23 mouse cellular contexts compared by ENCODE assay signal in genomic region chr12:51118781-51119180, GRCm38 (mm10).
DNase-seq lines count a peak whose midpoint lies in the region; ATAC-seq and TF ChIP-seq lines count a peak whose summit lies in the region.
"Had no signal": no experiment of that assay in that cellular context is flagged by ENCODE, and none has a peak within 500 bp of the region (broad histone marks: within the 10 kb centered on the region; RNA-seq: fewer than 3 reads in every experiment).

No protein-coding gene starts in this region.

- H3K27ac ChIP-seq in embryonic facial prominence, embryonic 15.5 days (replicated peaks) = peak overlapping the region; percentile 73; the same call in 1 of the 2 replicates
- no peak overlapping the region for H3K27ac ChIP-seq in embryonic facial prominence, embryonic 10.5 days (replicated peaks)
- no peak overlapping the region for H3K27ac ChIP-seq in kidney, adult 2 months (ENCODE audit: insufficient read depth, low read depth, low read length)
- 0 out of 2 replicates have a peak overlapping the region, but pooled peaks have one; percentile 19 for H3K27ac ChIP-seq in midbrain, embryonic 16.5 days (ENCODE audit: low read length)
- no peak overlapping the region for H3K27ac ChIP-seq in midbrain, embryonic 13.5 days
- H3K27ac ChIP-seq: embryonic facial prominence, embryonic 12.5 days; heart, adult 2 months; kidney, postnatal 0 days; limb, embryonic 10.5 days; stomach, embryonic 15.5 days had no signal

- H3K4me1 ChIP-seq in embryonic facial prominence, embryonic 15.5 days = peaks cover 10% of the 10 kb centered on the region; the same call in 1 of the 2 replicates
- H3K4me1 ChIP-seq in embryonic facial prominence, embryonic 10.5 days = no peaks in the 10 kb centered on the region
- H3K4me1 ChIP-seq in kidney, adult 2 months (ENCODE audit: control insufficient read depth, insufficient read depth, low read length) = no peaks in the 10 kb centered on the region
- no peaks in the 10 kb centered on the region for H3K4me1 ChIP-seq in midbrain, embryonic 16.5 days (ENCODE audit: control insufficient read depth, insufficient read depth, low read length)
- no peaks in the 10 kb centered on the region for H3K4me1 ChIP-seq in midbrain, embryonic 13.5 days (replicated peaks)
- H3K4me1 ChIP-seq: embryonic facial prominence, embryonic 12.5 days; limb, embryonic 10.5 days; megakaryocyte, embryonic 14.5 days had no signal

- no peak for TF ChIP-seq CTCF in kidney, adult 2 months (conservative IDR thresholded peaks at IDR 0.05; ENCODE audit: insufficient read depth, insufficient read length, low read depth, low read length)

- H3K4me3 ChIP-seq in embryonic facial prominence, embryonic 15.5 days (replicated peaks) = no peak overlapping the region
- no peak overlapping the region for H3K4me3 ChIP-seq in embryonic facial prominence, embryonic 10.5 days
- H3K4me3 ChIP-seq in kidney, adult 2 months (ENCODE audit: insufficient read depth, low read depth, low read length) = no peak overlapping the region
- no peak overlapping the region for H3K4me3 ChIP-seq in midbrain, embryonic 16.5 days (ENCODE audit: low read depth, low read length)
- H3K4me3 ChIP-seq in midbrain, embryonic 13.5 days (replicated peaks) = no peak overlapping the region
- H3K4me3 ChIP-seq: embryonic facial prominence, embryonic 12.5 days; heart, adult 2 months; heart, embryonic 15.5 days; limb, embryonic 10.5 days; megakaryocyte, embryonic 14.5 days; stomach, embryonic 15.5 days had no signal

- no peak for DNase-seq in embryonic facial prominence, embryonic 10.5 days (ENCODE audit: low spot score)
- DNase-seq in kidney, adult 2 months = peak; percentile 8
- no peak for DNase-seq in kidney, adult 8-10 months
- no peak for DNase-seq in right cerebral cortex, postnatal 36 days (ENCODE audit: low spot score in 2 of 2)
- no peak for DNase-seq in spleen, adult 12 weeks (ENCODE audit: low spot score)
- DNase-seq: adrenal gland, postnatal 14 days; gastrocnemius, postnatal 25 days; heart, adult 2 months; lung, adult 2 months; thymus, adult 18-20 months; thymus, postnatal 4 days had no signal

- no peak overlapping the region for H3K9ac ChIP-seq in embryonic facial prominence, embryonic 15.5 days
- H3K9ac ChIP-seq in midbrain, embryonic 16.5 days (ENCODE audit: low read depth, low read length) = no peak overlapping the region
- no peak overlapping the region for H3K9ac ChIP-seq in midbrain, embryonic 13.5 days (replicated peaks)
- H3K9ac ChIP-seq: embryonic facial prominence, embryonic 12.5 days; heart, embryonic 15.5 days; stomach, embryonic 15.5 days had no signal

- no peaks in the 10 kb centered on the region for H3K27me3 ChIP-seq in embryonic facial prominence, embryonic 15.5 days
- H3K27me3 ChIP-seq in embryonic facial prominence, embryonic 10.5 days (replicated peaks; ENCODE audit: low read depth, poor library complexity, severe bottlenecking) = no peaks in the 10 kb centered on the region
- no peaks in the 10 kb centered on the region for H3K27me3 ChIP-seq in kidney, adult 2 months (replicated peaks; ENCODE audit: control insufficient read depth, insufficient read depth, low read length)
- H3K27me3 ChIP-seq in midbrain, embryonic 16.5 days (ENCODE audit: control insufficient read depth, insufficient read depth, low read depth, low read length) = no peaks in the 10 kb centered on the region
- H3K27me3 ChIP-seq in midbrain, embryonic 13.5 days = no peaks in the 10 kb centered on the region
- H3K27me3 ChIP-seq: CH12.LX; embryonic facial prominence, embryonic 12.5 days; heart, embryonic 15.5 days; megakaryocyte, embryonic 14.5 days; stomach, embryonic 15.5 days had no signal

- H3K36me3 ChIP-seq in embryonic facial prominence, embryonic 15.5 days = no peaks in the 10 kb centered on the region
- H3K36me3 ChIP-seq in embryonic facial prominence, embryonic 10.5 days (replicated peaks) = no peaks in the 10 kb centered on the region
- no peaks in the 10 kb centered on the region for H3K36me3 ChIP-seq in kidney, adult 2 months (ENCODE audit: control insufficient read depth, insufficient read depth, low read length)
- no peaks in the 10 kb centered on the region for H3K36me3 ChIP-seq in midbrain, embryonic 16.5 days (ENCODE audit: control insufficient read depth, insufficient read depth, low read length)
- H3K36me3 ChIP-seq in midbrain, embryonic 13.5 days = no peaks in the 10 kb centered on the region
- H3K36me3 ChIP-seq: embryonic facial prominence, embryonic 12.5 days; heart, embryonic 15.5 days; limb, embryonic 10.5 days; stomach, embryonic 15.5 days had no signal

- WGBS in embryonic facial prominence, embryonic 15.5 days = 93% methylated on average over 10 of the region's 10 CpGs
- 94% methylated on average over 10 of the region's 10 CpGs for WGBS in embryonic facial prominence, embryonic 10.5 days
- WGBS in kidney, adult 2 months = 88% methylated on average over 10 of the region's 10 CpGs
- WGBS in midbrain, embryonic 16.5 days = 89% methylated on average over 10 of the region's 10 CpGs
- WGBS in midbrain, embryonic 13.5 days = 94% methylated on average over 10 of the region's 10 CpGs

- no peak for TF ChIP-seq POLR2A in kidney, adult 2 months (IDR thresholded peaks at IDR 0.05; ENCODE audit: low read depth, low read length)

- ATAC-seq in embryonic facial prominence, embryonic 15.5 days (ENCODE audit: insufficient number of reproducible peaks, low FRiP score, low TSS enrichment, low read depth) = no peak
- no peak for ATAC-seq in midbrain, embryonic 16.5 days
- ATAC-seq in midbrain, embryonic 13.5 days = no peak
- ATAC-seq: intestine, postnatal 0 days had no signal

- no peak overlapping the region for H3K4me2 ChIP-seq in embryonic facial prominence, embryonic 15.5 days (replicated peaks)
- no peak overlapping the region for H3K4me2 ChIP-seq in midbrain, embryonic 16.5 days (ENCODE audit: low read length)
- no peak overlapping the region for H3K4me2 ChIP-seq in midbrain, embryonic 13.5 days (replicated peaks)
- H3K4me2 ChIP-seq: embryonic facial prominence, embryonic 12.5 days; liver, embryonic 11.5 days; stomach, embryonic 15.5 days had no signal

- H3K9me3 ChIP-seq in embryonic facial prominence, embryonic 15.5 days (replicated peaks) = no peaks in the 10 kb centered on the region
- no peaks in the 10 kb centered on the region for H3K9me3 ChIP-seq in embryonic facial prominence, embryonic 10.5 days
- H3K9me3 ChIP-seq in midbrain, embryonic 16.5 days (replicated peaks; ENCODE audit: control insufficient read depth, low read length, poor library complexity, severe bottlenecking) = no peaks in the 10 kb centered on the region
- H3K9me3 ChIP-seq in midbrain, embryonic 13.5 days = no peaks in the 10 kb centered on the region
- H3K9me3 ChIP-seq: embryonic facial prominence, embryonic 12.5 days; heart, embryonic 15.5 days; limb, embryonic 10.5 days; stomach, embryonic 15.5 days had no signal

Comparison
In these comparisons a context has a peak if more than half of its experiments do, and no peak if none do; other contexts are left out.
1. H3K27ac ChIP-seq: peak in embryonic facial prominence, embryonic 15.5 days (single experiment) and midbrain, embryonic 16.5 days (single experiment); none in embryonic facial prominence, embryonic 10.5 days (single experiment), kidney, adult 2 months (single experiment) and midbrain, embryonic 13.5 days (single experiment).